Mouse (Mus musculus): Measurements from ENCODE around the gene Ift20. TPM values are rescaled to one million over a fixed set of nuclear protein-coding genes. Genes with fewer than 3 reads are reported as not detected.
"Not testable (repeated sequence)": the region's sequence is repeated elsewhere in the genome, so short reads cannot be mapped to it uniquely, and the experiment has no call there.

The Ift20 gene
- polyA plus RNA-seq, 1 experiment: 61.6 TPM

DNA sequence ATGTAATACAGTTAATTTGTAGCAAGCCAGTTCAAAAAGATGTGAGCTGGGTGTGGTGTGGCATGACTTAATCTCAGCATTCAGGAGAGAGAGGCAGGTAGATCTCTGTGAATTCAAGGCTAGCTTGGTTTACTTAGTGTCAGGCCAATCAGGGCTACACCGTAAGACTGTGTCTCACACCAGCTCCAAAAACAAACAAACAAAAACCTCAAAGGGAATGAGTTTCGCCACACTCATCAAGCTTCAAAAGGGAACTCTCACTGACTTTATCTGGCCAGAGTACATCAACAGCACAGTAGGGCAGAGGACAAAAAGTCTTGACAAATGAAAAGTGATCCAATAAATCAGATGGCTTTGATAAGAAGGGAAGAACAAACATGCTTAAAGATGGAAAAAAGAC lies 38.8 kb downstream of the Ift20 start:
- Histone ChIP-seq H3K27ac (ENCODE audit: insufficient read depth, low read depth, low read length) (no peak overlapping the region), H3K4me3 (ENCODE audit: insufficient read depth, low read depth, low read length) (no peak overlapping the region), H3K36me3 (ENCODE audit: control insufficient read depth, insufficient read depth, low read length) (no peaks in the 10 kb centered on the region; the same call in 1 of the 2 replicates), H3K4me1 (ENCODE audit: control insufficient read depth, insufficient read depth, low read length) (no peaks in the 10 kb centered on the region), H3K27me3 (replicated peaks; ENCODE audit: control insufficient read depth, insufficient read depth, low read length) (no peaks in the 10 kb centered on the region)
- DNase-seq: peak; percentile 12
- WGBS: 57% methylated on average over 2 of the region's 2 CpGs
- TF ChIP-seq CTCF (conservative IDR thresholded peaks at IDR 0.05; ENCODE audit: insufficient read depth, insufficient read length, low read depth, low read length): no peak
- TF ChIP-seq POLR2A (IDR thresholded peaks at IDR 0.05; ENCODE audit: low read depth, low read length): no peak

DNA sequence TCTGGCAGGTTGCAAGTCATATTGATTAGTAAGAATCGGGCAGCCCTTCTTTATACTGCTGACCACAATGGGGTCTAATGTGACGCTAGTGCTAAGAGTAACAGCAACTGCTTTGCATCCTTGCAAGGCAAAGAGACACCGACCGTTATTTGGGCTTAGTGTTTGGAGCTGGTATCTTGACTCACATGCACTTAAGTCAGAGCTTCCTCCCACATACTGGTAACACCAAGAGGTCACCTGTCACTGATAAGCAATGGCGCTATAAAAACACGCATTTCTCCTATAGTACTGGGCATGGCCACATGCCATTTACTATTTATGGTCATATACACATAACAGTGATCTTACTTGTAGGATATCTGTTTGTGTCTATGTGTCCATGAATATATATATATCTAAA lies 46.7 kb downstream of the Ift20 start:
- no peaks in the 10 kb centered on the region for H3K27me3 ChIP-seq (replicated peaks; ENCODE audit: control insufficient read depth, insufficient read depth, low read length)
- H3K27ac ChIP-seq (ENCODE audit: insufficient read depth, low read depth, low read length): no peak overlapping the region
- peaks cover 3% of the 10 kb centered on the region for H3K36me3 ChIP-seq (ENCODE audit: control insufficient read depth, insufficient read depth, low read length)
- H3K4me1 ChIP-seq (ENCODE audit: control insufficient read depth, insufficient read depth, low read length): no peaks in the 10 kb centered on the region
- DNase-seq: no peak
- TF ChIP-seq POLR2A (IDR thresholded peaks at IDR 0.05; ENCODE audit: low read depth, low read length) (no peak), CTCF (conservative IDR thresholded peaks at IDR 0.05; ENCODE audit: insufficient read depth, insufficient read length, low read depth, low read length) (no peak)
- WGBS: 86% methylated on average over 6 of the region's 6 CpGs
- H3K4me3 ChIP-seq (ENCODE audit: insufficient read depth, low read depth, low read length): no peak overlapping the region

DNA sequence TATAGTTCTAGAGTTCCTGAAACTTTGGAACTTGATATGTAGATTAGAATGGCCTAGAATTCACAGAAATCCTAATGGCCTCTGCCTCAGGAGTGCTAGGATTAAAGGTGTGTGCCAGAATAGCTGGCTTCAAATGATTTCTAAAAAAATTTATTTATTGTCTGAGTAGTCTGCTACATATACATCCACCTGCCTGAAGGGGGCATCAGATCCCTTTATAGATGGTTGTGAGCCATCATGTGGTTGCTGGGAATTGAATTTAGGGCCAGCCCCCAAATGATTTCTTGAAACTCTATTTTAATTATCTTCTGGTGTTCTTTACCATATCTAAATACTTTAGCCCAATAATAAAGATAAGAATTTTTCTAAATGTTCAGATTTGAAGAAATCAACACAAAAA lies 49.9 kb downstream of the Ift20 start:
- no peak for DNase-seq

DNA sequence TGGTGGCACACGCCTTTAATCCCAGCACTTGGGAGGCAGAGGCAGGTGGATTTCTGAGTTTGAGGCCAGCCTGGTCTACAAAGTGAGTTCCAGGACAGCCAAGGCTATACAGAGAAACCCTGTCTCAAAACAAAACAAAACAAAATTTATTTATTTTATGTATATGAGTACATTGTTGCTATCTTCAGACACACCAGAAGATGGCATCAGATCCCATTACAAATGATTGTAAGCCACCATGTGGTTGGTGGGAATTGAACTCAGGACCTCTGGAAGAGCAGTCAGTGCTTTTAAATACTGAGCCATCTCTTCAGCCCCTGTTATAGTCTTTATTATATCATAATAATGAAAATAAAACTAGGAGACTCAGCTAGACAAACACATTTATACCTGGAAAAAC lies 51.5 kb downstream of the Ift20 start:
- DNase-seq; H3K27me3 ChIP-seq (replicated peaks; ENCODE audit: control insufficient read depth, insufficient read depth, low read length); H3K36me3 ChIP-seq (ENCODE audit: control insufficient read depth, insufficient read depth, low read length); H3K27ac ChIP-seq (ENCODE audit: insufficient read depth, low read depth, low read length); H3K4me3 ChIP-seq (ENCODE audit: insufficient read depth, low read depth, low read length); H3K4me1 ChIP-seq (ENCODE audit: control insufficient read depth, insufficient read depth, low read length): not testable (repeated sequence)
- WGBS: 100% methylated on average over 1 of the region's 1 CpGs

More for the DNA sequence above, 49.9 kb downstream of the Ift20 start:
- TF ChIP-seq POLR2A (IDR thresholded peaks at IDR 0.05; ENCODE audit: low read depth, low read length) (no peak), CTCF (conservative IDR thresholded peaks at IDR 0.05; ENCODE audit: insufficient read depth, insufficient read length, low read depth, low read length) (no peak)
- Histone ChIP-seq H3K27ac (ENCODE audit: insufficient read depth, low read depth, low read length) (no peak overlapping the region), H3K4me1 (ENCODE audit: control insufficient read depth, insufficient read depth, low read length) (no peaks in the 10 kb centered on the region), H3K36me3 (ENCODE audit: control insufficient read depth, insufficient read depth, low read length) (peaks cover 3% of the 10 kb centered on the region), H3K4me3 (ENCODE audit: insufficient read depth, low read depth, low read length) (no peak overlapping the region), H3K27me3 (replicated peaks; ENCODE audit: control insufficient read depth, insufficient read depth, low read length) (no peaks in the 10 kb centered on the region)

Other genes with a start within 250 kb of the Ift20 start
- gene BC030499, start 245.5 kb upstream of the Ift20 start, polyA plus RNA-seq (2012; rRNA removed): 0.15 and 0.19 TPM in 2 replicates
- 13.2 and 15.0 TPM in 2 replicates for gene Spag5, start 234.8 kb upstream of the Ift20 start, polyA plus RNA-seq (2012; rRNA removed)
- gene Aldoc, start 213.4 kb upstream of the Ift20 start, polyA plus RNA-seq (2012; rRNA removed): 36.2 and 43.5 TPM in 2 replicates
- gene Pigs, start 207.9 kb upstream of the Ift20 start, polyA plus RNA-seq (2012; rRNA removed): 69.1 and 79.1 TPM in 2 replicates
- gene Unc119, start 192.9 kb upstream of the Ift20 start, polyA plus RNA-seq (2012; rRNA removed): 20.3 and 20.8 TPM in 2 replicates
- gene Foxn1, start 149.8 kb upstream of the Ift20 start, polyA plus RNA-seq (2012; rRNA removed): 0.03 and 0.05 TPM in 2 replicates
- 91.0 and 105 TPM in 2 replicates for gene Slc13a2, start 114.1 kb upstream of the Ift20 start, polyA plus RNA-seq (2012; rRNA removed)
- gene Slc46a1, start 70.7 kb upstream of the Ift20 start, polyA plus RNA-seq (2012; rRNA removed): 93.2 and 115 TPM in 2 replicates
- gene Sarm1, start 38.6 kb upstream of the Ift20 start, polyA plus RNA-seq (2012; rRNA removed): 0.35 and 0.38 TPM in 2 replicates
- gene Vtn, start 37.3 kb upstream of the Ift20 start, polyA plus RNA-seq (2012; rRNA removed): 3.3 and 3.6 TPM in 2 replicates
- not detected in 2 replicates for gene Sebox, start 32.9 kb upstream of the Ift20 start, polyA plus RNA-seq (2012; rRNA removed)
- 14.0 and 15.9 TPM in 2 replicates for gene Tmem199, start 24.2 kb upstream of the Ift20 start, polyA plus RNA-seq (2012; rRNA removed)
- gene Poldip2, start 24.2 kb upstream of the Ift20 start, polyA plus RNA-seq (2012; rRNA removed): 115 and 118 TPM in 2 replicates
- 33.0 and 33.3 TPM in 2 replicates for gene Tnfaip1, start within 50 bp of the Ift20 start, polyA plus RNA-seq (2012; rRNA removed)
- 34.4 and 41.9 TPM in 2 replicates for gene Tmem97, start 14.4 kb downstream of the Ift20 start, polyA plus RNA-seq (2012; rRNA removed)
- 11.7 and 12.1 TPM in 2 replicates for gene Nlk, start 161.0 kb downstream of the Ift20 start, polyA plus RNA-seq (2012; rRNA removed)
- 56.9 and 60.1 TPM in 2 replicates for gene Ccnq, start 215.4 kb downstream of the Ift20 start, polyA plus RNA-seq (2012; rRNA removed)